Mouse (Mus musculus) frontal cortex, postnatal 10 days (tissue): ENCODE results near the gene Rsl1d1.

Experiments
- DNase-seq, 2 experiments: peaks; one replicate each; pipeline ENCODE4 v3.0.0; 2022; ENCODE audit warnings: low spot score in 2 of 2, mixed read lengths in 1 of 2

Rsl1d1 gene

GRCm38 (mm10) chr16:11202571-11203554, at the start of gene Rsl1d1:
TSS of gene Rsl1d1 (minus strand) at chr16:11203331.
- DNase-seq: peak; percentile 87 to 88

GRCm38 (mm10) chr16:11247791-11248190, 44.7 kb upstream of the Rsl1d1 start:
- DNase-seq: no peak

- no peak for DNase-seq
Observed at GRCm38 (mm10) chr16:11245767-11246166, 42.6 kb upstream of the Rsl1d1 start.

- no peak for DNase-seq
Observed at GRCm38 (mm10) chr16:11242401-11242800, 39.3 kb upstream of the Rsl1d1 start.

GRCm38 (mm10) chr16:11217801-11218200, 14.7 kb upstream of the Rsl1d1 start:
- no peak for DNase-seq

GRCm38 (mm10) chr16:11203600-11204390, 664 bp upstream of the Rsl1d1 start:
- DNase-seq: no peak

- no peak for DNase-seq
Observed at GRCm38 (mm10) chr16:11201740-11202394, 1.3 kb downstream of the Rsl1d1 start.

- DNase-seq: no peak
Observed at GRCm38 (mm10) chr16:11200247-11200646, 2.9 kb downstream of the Rsl1d1 start.

- peak in 1 of 2 experiments; percentile 23 for DNase-seq
Observed at GRCm38 (mm10) chr16:11198467-11198866, 4.7 kb downstream of the Rsl1d1 start.

- DNase-seq: no peak
Observed at GRCm38 (mm10) chr16:11197052-11197451, 6.1 kb downstream of the Rsl1d1 start.

GRCm38 (mm10) chr16:11193231-11193630, 9.9 kb downstream of the Rsl1d1 start:
- no peak for DNase-seq

GRCm38 (mm10) chr16:11190150-11190549, 13.0 kb downstream of the Rsl1d1 start:
- no peak for DNase-seq

- no peak for DNase-seq
Observed at GRCm38 (mm10) chr16:11177404-11177803, 25.7 kb downstream of the Rsl1d1 start.

GRCm38 (mm10) chr16:11176884-11177244, 26.3 kb downstream of the Rsl1d1 start:
- DNase-seq: no peak

GRCm38 (mm10) chr16:11176208-11176883, 26.8 kb downstream of the Rsl1d1 start, which contains the start of gene Zc3h7a:
TSS of gene Zc3h7a (minus strand) at chr16:11176393.
- DNase-seq: peak; percentile 83 to 87

GRCm38 (mm10) chr16:11175489-11176207, 27.5 kb downstream of the Rsl1d1 start:
- DNase-seq: no peak

- DNase-seq: no peak
Observed at GRCm38 (mm10) chr16:11175100-11175488, 28.0 kb downstream of the Rsl1d1 start.

GRCm38 (mm10) chr16:11174671-11175081, 28.5 kb downstream of the Rsl1d1 start:
- DNase-seq: peak; percentile 31 to 34

- no peak for DNase-seq
Observed at GRCm38 (mm10) chr16:11171679-11172078, 31.5 kb downstream of the Rsl1d1 start.

GRCm38 (mm10) chr16:11166431-11166830, 36.7 kb downstream of the Rsl1d1 start:
- no peak for DNase-seq
